ENCODE assay signal across 20 mouse cellular contexts in genomic region chr2:92695869-92696268, GRCm38 (mm10).
A peak's percentile ranks its signal among the peaks of the same experiment; 100 is the strongest.
DNase-seq lines count a peak whose midpoint lies in the region; ATAC-seq lines count a peak whose summit lies in the region.
"Had no signal": no experiment of that assay in that cellular context is flagged by ENCODE, and none has a peak within 500 bp of the region (broad histone marks: within the 10 kb centered on the region; RNA-seq: fewer than 3 reads in every experiment).

No protein-coding gene starts in this region.

- 0 out of 2 replicates have a peak overlapping the region, but pooled peaks have one; percentile 33 for H3K27ac ChIP-seq in forebrain, embryonic 10.5 days
- H3K27ac ChIP-seq in forebrain, embryonic 13.5 days, result no peak overlapping the region
- no peak overlapping the region for H3K27ac ChIP-seq in hindbrain, embryonic 12.5 days
- H3K27ac ChIP-seq in midbrain, embryonic 14.5 days (replicated peaks; ENCODE audit: low read depth, low read length), result no peak overlapping the region
- H3K27ac ChIP-seq: embryonic facial prominence, embryonic 15.5 days; heart, embryonic 13.5 days had no signal

- H3K4me3 ChIP-seq in forebrain, embryonic 10.5 days, result no peak overlapping the region
- H3K4me3 ChIP-seq in forebrain, embryonic 13.5 days, result no peak overlapping the region
- no peak overlapping the region for H3K4me3 ChIP-seq in hindbrain, embryonic 12.5 days
- H3K4me3 ChIP-seq in midbrain, embryonic 14.5 days (replicated peaks; ENCODE audit: low read depth, low read length), result no peak overlapping the region
- H3K4me3 ChIP-seq: embryonic facial prominence, embryonic 15.5 days; heart, embryonic 13.5 days had no signal

- no peaks in the 10 kb centered on the region for H3K9me3 ChIP-seq in forebrain, embryonic 10.5 days
- no peaks in the 10 kb centered on the region for H3K9me3 ChIP-seq in forebrain, embryonic 13.5 days (replicated peaks)
- H3K9me3 ChIP-seq in hindbrain, embryonic 12.5 days (replicated peaks), result no peaks in the 10 kb centered on the region
- H3K9me3 ChIP-seq in midbrain, embryonic 14.5 days (ENCODE audit: control insufficient read depth, low read length), result no peaks in the 10 kb centered on the region
- H3K9me3 ChIP-seq: embryonic facial prominence, embryonic 15.5 days; heart, embryonic 13.5 days had no signal

- 21% methylated on average over 3 of the region's 3 CpGs for WGBS in forebrain, embryonic 10.5 days
- 12% methylated on average over 3 of the region's 3 CpGs for WGBS in forebrain, embryonic 13.5 days
- 24% methylated on average over 3 of the region's 3 CpGs for WGBS in hindbrain, embryonic 12.5 days
- WGBS in midbrain, embryonic 14.5 days, result 12% methylated on average over 3 of the region's 3 CpGs

- 0 out of 2 replicates have a peak, but pooled peaks cover 1% of the 10 kb centered on the region for H3K27me3 ChIP-seq in forebrain, embryonic 10.5 days (ENCODE audit: poor library complexity, severe bottlenecking)
- no peaks in the 10 kb centered on the region for H3K27me3 ChIP-seq in forebrain, embryonic 13.5 days
- peaks cover 16% of the 10 kb centered on the region; the same call in 1 of the 2 replicates for H3K27me3 ChIP-seq in hindbrain, embryonic 12.5 days
- no peaks in the 10 kb centered on the region for H3K27me3 ChIP-seq in midbrain, embryonic 14.5 days (ENCODE audit: control insufficient read depth, insufficient read depth, low read length)
- H3K27me3 ChIP-seq: embryonic facial prominence, embryonic 15.5 days; heart, embryonic 13.5 days had no signal

- no peak for DNase-seq in forebrain, embryonic 10.5 days (ENCODE audit: extremely low spot score, low spot score)
- DNase-seq in ES-CJ7 (ENCODE audit: low read depth, low spot score), result peak; percentile 14
- DNase-seq in midbrain, embryonic 14.5 days, result peak; percentile 58
- DNase-seq in gastrocnemius, postnatal 14 days, result no peak
- no peak for DNase-seq in yolk sac, embryonic 10.5 days (ENCODE audit: low spot score)
- DNase-seq: cerebellum, adult 18-20 months; gastrocnemius, postnatal 25 days; kidney, adult 8-10 months; kidney, postnatal 4 days; liver; lung, adult 2 months; lung, postnatal 4 days; right cerebral cortex, postnatal 14 days; thymus, postnatal 36 days had no signal

- no peak overlapping the region for H3K9ac ChIP-seq in forebrain, embryonic 13.5 days
- H3K9ac ChIP-seq in hindbrain, embryonic 12.5 days, result no peak overlapping the region
- H3K9ac ChIP-seq in midbrain, embryonic 14.5 days (replicated peaks; ENCODE audit: low read length), result no peak overlapping the region
- H3K9ac ChIP-seq: embryonic facial prominence, embryonic 15.5 days; heart, embryonic 13.5 days had no signal

- intact Hi-C loops in gastrocnemius, postnatal 14 days (cut with DNase I; ENCODE audit: low total_unique reads), result no loop called here

- peaks cover 31% of the 10 kb centered on the region for H3K4me1 ChIP-seq in forebrain, embryonic 10.5 days
- H3K4me1 ChIP-seq in forebrain, embryonic 13.5 days, result peaks cover 15% of the 10 kb centered on the region; the same call in 1 of the 2 replicates
- H3K4me1 ChIP-seq in hindbrain, embryonic 12.5 days, result peaks cover 13% of the 10 kb centered on the region
- no peaks in the 10 kb centered on the region for H3K4me1 ChIP-seq in midbrain, embryonic 14.5 days (ENCODE audit: control insufficient read depth, insufficient read depth, low read length)
- H3K4me1 ChIP-seq: embryonic facial prominence, embryonic 15.5 days had no signal

- no peak for ATAC-seq in forebrain, embryonic 13.5 days
- ATAC-seq in hindbrain, embryonic 12.5 days (ENCODE audit: low FRiP score), result peak; percentile 49; the same call in 1 of the 2 replicates
- 0 out of 2 replicates have a peak, but pooled peaks have one; percentile 24 for ATAC-seq in midbrain, embryonic 14.5 days (ENCODE audit: low FRiP score, low TSS enrichment)
- ATAC-seq in CD4-positive, CD25-positive, alpha-beta regulatory T cell, adult 4 months, result no peak
- ATAC-seq: Patski had no signal

- no peak overlapping the region for H3K4me2 ChIP-seq in forebrain, embryonic 13.5 days
- no peak overlapping the region for H3K4me2 ChIP-seq in hindbrain, embryonic 12.5 days (replicated peaks)
- H3K4me2 ChIP-seq in midbrain, embryonic 14.5 days (ENCODE audit: low read length), result no peak overlapping the region
- H3K4me2 ChIP-seq: embryonic facial prominence, embryonic 15.5 days; heart, embryonic 13.5 days had no signal

- H3K36me3 ChIP-seq in forebrain, embryonic 10.5 days (replicated peaks), result no peaks in the 10 kb centered on the region
- H3K36me3 ChIP-seq in forebrain, embryonic 13.5 days (ENCODE audit: poor library complexity, severe bottlenecking), result no peaks in the 10 kb centered on the region
- no peaks in the 10 kb centered on the region for H3K36me3 ChIP-seq in hindbrain, embryonic 12.5 days
- no peaks in the 10 kb centered on the region for H3K36me3 ChIP-seq in midbrain, embryonic 14.5 days (ENCODE audit: control insufficient read depth, insufficient read depth, low read length)
- H3K36me3 ChIP-seq: embryonic facial prominence, embryonic 15.5 days; heart, embryonic 13.5 days had no signal

Comparison
In these comparisons a context has a peak if more than half of its experiments do, and no peak if none do; other contexts are left out.
1. DNase-seq: peak in ES-CJ7 (single experiment) and midbrain, embryonic 14.5 days (single experiment); none in forebrain, embryonic 10.5 days (single experiment), gastrocnemius, postnatal 14 days (single experiment) and yolk sac, embryonic 10.5 days (single experiment).
2. ATAC-seq: peak in hindbrain, embryonic 12.5 days (single experiment) and midbrain, embryonic 14.5 days (single experiment); none in forebrain, embryonic 13.5 days (single experiment) and CD4-positive, CD25-positive, alpha-beta regulatory T cell, adult 4 months (single experiment).